Mouse (Mus musculus) kidney, embryonic 16.5 days (tissue): ENCODE data around the gene Tekt1. TPM values are rescaled to one million over a fixed set of nuclear protein-coding genes. Genes with fewer than 3 reads are reported as not detected.

Source experiments
- ATAC-seq: fragments of 200-750 bp; cut with Nextera tagmentation; 2 replicates; pipeline ENCODE4 v1.8.0; 2017; ENCODE audit warnings: moderate TSS enrichment; ENCODE audit not compliant: low FRiP score, low TSS enrichment
- H3K27ac ChIP-seq: fragments of 300-500 bp; sonication (generic); 2 replicates; pipeline ENCODE4 v1.5.1; 2014; ENCODE audit warnings: low read length
- H3K27me3 ChIP-seq: fragments of 300-500 bp; sonication (generic); 2 replicates; pipeline ENCODE4 v1.6.1; 2014; ENCODE audit warnings: low read length, control low read depth, mixed read lengths; ENCODE audit not compliant: insufficient read depth
- H3K36me3 ChIP-seq: fragments of 300-500 bp; sonication (generic); 2 replicates; pipeline ENCODE4 v1.6.1; 2014; ENCODE audit warnings: low read length, control low read depth, mixed read lengths; ENCODE audit not compliant: insufficient read depth
- H3K4me1 ChIP-seq: fragments of 300-500 bp; sonication (generic); 2 replicates; pipeline ENCODE4 v1.6.1; 2014; ENCODE audit warnings: low read length, control low read depth, mixed read lengths; ENCODE audit not compliant: insufficient read depth
- H3K4me2 ChIP-seq: fragments of 300-500 bp; sonication (generic); replicated peaks from 2 replicates; pipeline ENCODE4 v1.6.1; 2014; ENCODE audit warnings: low read depth, low read length
- H3K4me3 ChIP-seq: fragments of 300-500 bp; sonication (generic); 2 replicates; pipeline ENCODE4 v1.5.1; 2014; ENCODE audit warnings: mild to moderate bottlenecking, low read length
- H3K9ac ChIP-seq: fragments of 300-500 bp; sonication (generic); replicated peaks from 2 replicates; pipeline ENCODE4 v1.6.1; 2014; ENCODE audit warnings: low read length
- H3K9me3 ChIP-seq: fragments of 300-500 bp; sonication (generic); 2 replicates; pipeline ENCODE4 v1.6.1; 2016; ENCODE audit warnings: low read length, control low read depth
- WGBS: fragments of 180-500 bp; shearing (Covaris S2); extraction: QIAGEN DNeasy Blood & Tissue Kit; methylation state at CpG from one replicate; pipeline ENCODE4 v1.1.7; 2014; 5-methylcytosine and 5-hydroxymethylcytosine counted together
- microRNA-seq: library from miRNA; unstranded; fragments of <30 nt; microRNA quantifications from one replicate; pipeline ENCODE4, GENCODE M21; 2016
- polyA plus RNA-seq: library from polyadenylated mRNA; unstranded; fragments of >200 nt; fragmentation: Nextera tagmentation; extraction: Ambion mirVana; gene quantifications from 2 replicates; pipeline ENCODE4 v1.2.1, GENCODE M21; 2015

The Tekt1 gene
- polyA plus RNA-seq, 1 experiment from 2014 or later: 6.5 TPM

GRCm38 (mm10) chr11:72302230-72302629 lies 60.0 kb downstream of the Tekt1 start:
- Histone ChIP-seq H3K4me1 (peaks cover 7% of the 10 kb centered on the region), H3K9ac (0 out of 2 replicates have a peak overlapping the region, but pooled peaks have one; percentile 17), H3K36me3 (no peaks in the 10 kb centered on the region), H3K9me3 (no peaks in the 10 kb centered on the region), H3K27me3 (no peaks in the 10 kb centered on the region), H3K4me3 (peak overlapping the region; percentile 9; the same call in 1 of the 2 replicates), H3K4me2 (peak overlapping the region; percentile 37), H3K27ac (no peak overlapping the region)
- ATAC-seq: no peak
- 76% methylated on average over 7 of the region's 7 CpGs for WGBS

- H3K9ac ChIP-seq: peak within 1 kb of the TSS; percentile 43
- H3K4me1 ChIP-seq: peaks cover 7% of the 10 kb centered on the region
- H3K9me3 ChIP-seq: no peaks in the 10 kb centered on the region
- H3K27ac ChIP-seq: no peak within 1 kb of the TSS; the same call in 1 of the 2 replicates
- 5% methylated on average over 6 of the region's 6 CpGs for WGBS
- peak within 1 kb of the TSS; percentile 9 for H3K4me3 ChIP-seq
- no peaks in the 10 kb centered on the region for H3K27me3 ChIP-seq
- peak within 1 kb of the TSS; percentile 37 for H3K4me2 ChIP-seq
- peak; percentile 84 for ATAC-seq
- H3K36me3 ChIP-seq: no peaks in the 10 kb centered on the region
These were observed 60.9 kb downstream of the Tekt1 start, which contains the start of gene Xaf1 for GRCm38 (mm10) chr11:72301334-72301733. Gene Xaf1, plus strand, starts transcription at chr11:72301629.

Small RNA genes within 50 kb of the gene (microRNA-seq; reads per million reads assigned to microRNA genes)
- not detected for gene Mir6338

Other genes with a start within 250 kb of the Tekt1 start
- 0.15 and 0.16 TPM in 2 replicates for gene Pitpnm3, start 226.7 kb downstream of the Tekt1 start, polyA plus RNA-seq
- 0.09 and 0.21 TPM in 2 replicates for gene Gm43951, start 155.6 kb downstream of the Tekt1 start, polyA plus RNA-seq
- gene 4933427D14Rik, start 155.0 kb downstream of the Tekt1 start, polyA plus RNA-seq: 11.7 and 13.1 TPM in 2 replicates
- gene Txndc17, start 154.9 kb downstream of the Tekt1 start, polyA plus RNA-seq: 207 and 210 TPM in 2 replicates
- 45.5 and 46.1 TPM in 2 replicates for gene Med31, start 146.8 kb downstream of the Tekt1 start, polyA plus RNA-seq
- gene Slc13a5, start 95.2 kb downstream of the Tekt1 start, polyA plus RNA-seq: 0.12 and 0.45 TPM in 2 replicates
- gene Xaf1, start 60.8 kb downstream of the Tekt1 start, polyA plus RNA-seq: 4.9 and 5.1 TPM in 2 replicates
- gene Fbxo39, start 48.0 kb downstream of the Tekt1 start, polyA plus RNA-seq: not detected in 2 replicates
- 109 and 124 TPM in 2 replicates for gene Smtnl2, start 49.3 kb upstream of the Tekt1 start, polyA plus RNA-seq
- gene Ggt6, start 73.1 kb upstream of the Tekt1 start, polyA plus RNA-seq: 1.6 and 2.2 TPM in 2 replicates
- gene Mybbp1a, start 78.9 kb upstream of the Tekt1 start, polyA plus RNA-seq: 175 and 177 TPM in 2 replicates
- 2.5 and 3.3 TPM in 2 replicates for gene Spns2, start 127.5 kb upstream of the Tekt1 start, polyA plus RNA-seq
- gene Spns3, start 188.1 kb upstream of the Tekt1 start, polyA plus RNA-seq: 0.27 and 0.32 TPM in 2 replicates
- gene Ube2g1, start 244.8 kb upstream of the Tekt1 start, polyA plus RNA-seq: 65.8 and 67.1 TPM in 2 replicates